Mouse (Mus musculus): ENCODE results near the gene Psph.

The Psph gene

GRCm38 (mm10) chr5:129731021-129731420 is 56.2 kb downstream of the Psph start:
- no peak for DNase-seq (ENCODE audit: low read depth, low spot score)

GRCm38 (mm10) chr5:129730344-129730743 is 56.9 kb downstream of the Psph start:
- DNase-seq (ENCODE audit: low read depth, low spot score) = no peak

- no peak for DNase-seq (ENCODE audit: low read depth, low spot score)
Observed at GRCm38 (mm10) chr5:129729286-129729685, 58.0 kb downstream of the Psph start.

- no peak for DNase-seq (ENCODE audit: low read depth, low spot score)
Observed at GRCm38 (mm10) chr5:129726784-129727183, 60.5 kb downstream of the Psph start.

- DNase-seq (ENCODE audit: low read depth, low spot score) = no peak
Observed at GRCm38 (mm10) chr5:129725774-129726392, 61.4 kb downstream of the Psph start.

GRCm38 (mm10) chr5:129724834-129725773 is 62.1 kb downstream of the Psph start, which contains the start of gene Nipsnap2:
TSS of gene Nipsnap2 (plus strand) at chr5:129725063.
- DNase-seq (ENCODE audit: low read depth, low spot score) = peak; percentile 71

GRCm38 (mm10) chr5:129724268-129724667 is 63.0 kb downstream of the Psph start:
- no peak for DNase-seq (ENCODE audit: low read depth, low spot score)

GRCm38 (mm10) chr5:129720176-129720575 is 67.1 kb downstream of the Psph start:
- DNase-seq (ENCODE audit: low read depth, low spot score) = no peak

- DNase-seq (ENCODE audit: low read depth, low spot score) = no peak
Observed at GRCm38 (mm10) chr5:129717016-129717415, 70.2 kb downstream of the Psph start.

All from WW6 (cell line).